Mouse (Mus musculus): ENCODE measurements around the gene Hoxc8.

Hoxc8 gene

GRCm38 (mm10) chr15:102990461-102991397 is at the start of gene Hoxc8:
Gene Hoxc8, plus strand, starts transcription at chr15:102990607.
- no peak for DNase-seq (ENCODE audit: low read depth, low spot score)

- DNase-seq (ENCODE audit: low read depth, low spot score): no peak
Measured at GRCm38 (mm10) chr15:102942739-102943467, 47.5 kb upstream of the Hoxc8 start.

GRCm38 (mm10) chr15:102943468-102943813 is 47.0 kb upstream of the Hoxc8 start:
- no peak for DNase-seq (ENCODE audit: low read depth, low spot score)

- no peak for DNase-seq (ENCODE audit: low read depth, low spot score)
Measured at GRCm38 (mm10) chr15:102945185-102946077, 45.0 kb upstream of the Hoxc8 start.

GRCm38 (mm10) chr15:102947276-102947675 is 43.1 kb upstream of the Hoxc8 start:
- no peak for DNase-seq (ENCODE audit: low read depth, low spot score)

- DNase-seq (ENCODE audit: low read depth, low spot score): no peak
Measured at GRCm38 (mm10) chr15:102948842-102949241, 41.6 kb upstream of the Hoxc8 start.

GRCm38 (mm10) chr15:102949696-102950095 is 40.7 kb upstream of the Hoxc8 start:
- no peak for DNase-seq (ENCODE audit: low read depth, low spot score)

- no peak for DNase-seq (ENCODE audit: low read depth, low spot score)
Measured at GRCm38 (mm10) chr15:102950877-102951276, 39.5 kb upstream of the Hoxc8 start.

GRCm38 (mm10) chr15:102953561-102953960 is 36.8 kb upstream of the Hoxc8 start:
- DNase-seq (ENCODE audit: low read depth, low spot score): no peak

GRCm38 (mm10) chr15:102954192-102955006 is 36.0 kb upstream of the Hoxc8 start, which contains the start of gene Hoxc11:
Gene Hoxc11, plus strand, starts transcription at chr15:102954427.
- no peak for DNase-seq (ENCODE audit: low read depth, low spot score)

- no peak for DNase-seq (ENCODE audit: low read depth, low spot score)
Measured at GRCm38 (mm10) chr15:102955007-102955382, 35.4 kb upstream of the Hoxc8 start.

- DNase-seq (ENCODE audit: low read depth, low spot score): no peak
Measured at GRCm38 (mm10) chr15:102955833-102956640, 34.4 kb upstream of the Hoxc8 start.

- DNase-seq (ENCODE audit: low read depth, low spot score): no peak
Measured at GRCm38 (mm10) chr15:102956906-102957305, 33.5 kb upstream of the Hoxc8 start.

- no peak for DNase-seq (ENCODE audit: low read depth, low spot score)
Measured at GRCm38 (mm10) chr15:102959663-102960191, 30.7 kb upstream of the Hoxc8 start.

- DNase-seq (ENCODE audit: low read depth, low spot score): no peak
Measured at GRCm38 (mm10) chr15:102961728-102962127, 28.7 kb upstream of the Hoxc8 start.

- DNase-seq (ENCODE audit: low read depth, low spot score): no peak
Measured at GRCm38 (mm10) chr15:102962492-102962891, 27.9 kb upstream of the Hoxc8 start.

- no peak for DNase-seq (ENCODE audit: low read depth, low spot score)
Measured at GRCm38 (mm10) chr15:102963259-102963658, 27.1 kb upstream of the Hoxc8 start.

GRCm38 (mm10) chr15:102963671-102964640 is 26.5 kb upstream of the Hoxc8 start:
- DNase-seq (ENCODE audit: low read depth, low spot score): no peak
